ENCODE assay signal across 21 mouse cellular contexts in genomic region chr15:97927018-97927417, GRCm38 (mm10). TPM values are rescaled to one million over a fixed set of nuclear protein-coding genes. Genes with fewer than 3 reads are reported as not detected.
DNase-seq lines count a peak whose midpoint lies in the region; ATAC-seq lines count a peak whose summit lies in the region.
"Had no signal": no experiment of that assay in that cellular context is flagged by ENCODE, and none has a peak within 500 bp of the region (broad histone marks: within the 10 kb centered on the region; RNA-seq: fewer than 3 reads in every experiment).

No protein-coding gene starts in this region.

- H3K4me3 ChIP-seq in heart, embryonic 16.5 days (ENCODE audit: low read length) = no peak overlapping the region
- no peak overlapping the region for H3K4me3 ChIP-seq in kidney, embryonic 16.5 days (ENCODE audit: low read length)
- H3K4me3 ChIP-seq in liver, embryonic 11.5 days (ENCODE audit: low read depth, low read length) = no peak overlapping the region
- H3K4me3 ChIP-seq: embryonic facial prominence, embryonic 13.5 days; erythroblast, embryonic 14.5 days; forebrain, embryonic 12.5 days; hindbrain, embryonic 10.5 days; limb, embryonic 10.5 days had no signal

- 50% methylated on average over 4 of the region's 4 CpGs for WGBS in heart, embryonic 16.5 days
- WGBS in kidney, embryonic 16.5 days = 31% methylated on average over 4 of the region's 4 CpGs
- 56% methylated on average over 4 of the region's 4 CpGs for WGBS in liver, embryonic 11.5 days

- no peak overlapping the region for H3K27ac ChIP-seq in heart, embryonic 16.5 days (ENCODE audit: low read length)
- peak overlapping the region; percentile 81 for H3K27ac ChIP-seq in kidney, embryonic 16.5 days (ENCODE audit: low read length)
- H3K27ac ChIP-seq in liver, embryonic 11.5 days (ENCODE audit: low read depth, low read length) = no peak overlapping the region
- H3K27ac ChIP-seq: embryonic facial prominence, embryonic 13.5 days; forebrain, embryonic 12.5 days; hindbrain, embryonic 10.5 days; limb, embryonic 10.5 days had no signal

- no peaks in the 10 kb centered on the region for H3K36me3 ChIP-seq in heart, embryonic 16.5 days (ENCODE audit: control insufficient read depth, insufficient read depth)
- H3K36me3 ChIP-seq in kidney, embryonic 16.5 days (ENCODE audit: insufficient read depth, low read length) = no peaks in the 10 kb centered on the region
- H3K36me3 ChIP-seq in liver, embryonic 11.5 days (ENCODE audit: control insufficient read depth, insufficient read depth, low read length) = no peaks in the 10 kb centered on the region
- H3K36me3 ChIP-seq: embryonic facial prominence, embryonic 13.5 days; forebrain, embryonic 12.5 days; hindbrain, embryonic 10.5 days; limb, embryonic 10.5 days had no signal

- ATAC-seq in heart, embryonic 16.5 days (replicated peaks; ENCODE audit: extremely low read depth, insufficient read depth, low FRiP score) = no peak
- peak; percentile 85 for ATAC-seq in kidney, embryonic 16.5 days (ENCODE audit: low FRiP score, low TSS enrichment)
- no peak for ATAC-seq in liver, embryonic 11.5 days (replicated peaks; ENCODE audit: low FRiP score)
- ATAC-seq: lung, postnatal 0 days had no signal

- no peaks in the 10 kb centered on the region for H3K9me3 ChIP-seq in heart, embryonic 16.5 days (replicated peaks; ENCODE audit: control insufficient read depth, low read length)
- no peaks in the 10 kb centered on the region for H3K9me3 ChIP-seq in kidney, embryonic 16.5 days (ENCODE audit: low read length)
- no peaks in the 10 kb centered on the region for H3K9me3 ChIP-seq in liver, embryonic 11.5 days (ENCODE audit: control insufficient read depth, low read length)
- H3K9me3 ChIP-seq: embryonic facial prominence, embryonic 13.5 days; forebrain, embryonic 12.5 days; hindbrain, embryonic 10.5 days; limb, embryonic 10.5 days had no signal

- H3K9ac ChIP-seq in heart, embryonic 16.5 days (ENCODE audit: low read length) = no peak overlapping the region
- 0 out of 2 replicates have a peak overlapping the region, but pooled peaks have one; percentile 19 for H3K9ac ChIP-seq in kidney, embryonic 16.5 days (replicated peaks; ENCODE audit: low read length)
- no peak overlapping the region for H3K9ac ChIP-seq in liver, embryonic 11.5 days (ENCODE audit: low read depth, low read length)
- H3K9ac ChIP-seq: embryonic facial prominence, embryonic 13.5 days; forebrain, embryonic 12.5 days had no signal

- H3K4me2 ChIP-seq in heart, embryonic 16.5 days (ENCODE audit: low read depth, low read length) = 0 out of 2 replicates have a peak overlapping the region, but pooled peaks have one; percentile 4
- H3K4me2 ChIP-seq in kidney, embryonic 16.5 days (replicated peaks; ENCODE audit: low read depth, low read length) = no peak overlapping the region
- H3K4me2 ChIP-seq in liver, embryonic 11.5 days = no peak overlapping the region
- H3K4me2 ChIP-seq: embryonic facial prominence, embryonic 13.5 days; forebrain, embryonic 12.5 days; midbrain, embryonic 11.5 days had no signal

- H3K4me1 ChIP-seq in heart, embryonic 16.5 days (ENCODE audit: control insufficient read depth, insufficient read depth, low read length) = peaks cover 19% of the 10 kb centered on the region
- peaks cover 24% of the 10 kb centered on the region for H3K4me1 ChIP-seq in kidney, embryonic 16.5 days (ENCODE audit: insufficient read depth, low read length)
- H3K4me1 ChIP-seq in liver, embryonic 11.5 days (replicated peaks; ENCODE audit: control insufficient read depth, insufficient read depth, low read length) = no peaks in the 10 kb centered on the region
- H3K4me1 ChIP-seq: embryonic facial prominence, embryonic 13.5 days; forebrain, embryonic 12.5 days had no signal

- no peak for DNase-seq in heart, adult 18-20 months
- DNase-seq in kidney, adult 18-20 months = peak; percentile 61
- peak; percentile 59 to 77 for DNase-seq in kidney, postnatal 4 days
- no peak for DNase-seq in cerebellum, postnatal 4 days (ENCODE audit: low spot score in 2 of 2)
- DNase-seq in thymus, postnatal 14 days = no peak
- DNase-seq in liver, embryonic 11.5 days (ENCODE audit: low spot score) = no peak
- DNase-seq: adrenal gland, postnatal 36 days; cerebellum, adult 11 months; cerebellum, adult 9-11 months; gastrocnemius, postnatal 36 days; liver; right cerebral cortex, postnatal 25 days had no signal

- H3K27me3 ChIP-seq in heart, embryonic 16.5 days (ENCODE audit: control insufficient read depth, insufficient read depth, low read length) = no peaks in the 10 kb centered on the region; the same call in 1 of the 2 replicates
- H3K27me3 ChIP-seq in kidney, embryonic 16.5 days (ENCODE audit: insufficient read depth, low read length) = no peaks in the 10 kb centered on the region
- H3K27me3 ChIP-seq in liver, embryonic 11.5 days (replicated peaks; ENCODE audit: control insufficient read depth, insufficient read depth, low read length) = no peaks in the 10 kb centered on the region
- H3K27me3 ChIP-seq: embryonic facial prominence, embryonic 13.5 days; forebrain, embryonic 12.5 days had no signal

RNA-seq across cellular contexts. Expression of gene Vdr, which starts 16.6 kb away (rescaled TPM):
- 1.1 and 1.5 TPM in 2 replicates for polyA plus RNA-seq in heart, embryonic 16.5 days (2015; fragmentation: Nextera tagmentation; extraction: Ambion mirVana)
- 1 to 10 TPM; 2.4 to 3.4 TPM for total RNA-seq in heart, adult 18-20 months (2021)
- polyA plus RNA-seq in kidney, embryonic 16.5 days (2015; fragmentation: Nextera tagmentation; extraction: Ambion mirVana) = 9.6 and 10.5 TPM in 2 replicates
- 0.96 and 1.2 TPM in 2 replicates for polyA plus RNA-seq in liver, embryonic 11.5 days (2014; fragmentation: Nextera tagmentation; extraction: Ambion mirVana)
- polyA plus RNA-seq: erythroblast, embryonic 14.5 days had no signal

RNA-seq across cellular contexts. Expression of gene Tmem106c, which starts 37.0 kb away (rescaled TPM):
- 37.7 and 38.0 TPM in 2 replicates for polyA plus RNA-seq in heart, embryonic 16.5 days (2015; fragmentation: Nextera tagmentation; extraction: Ambion mirVana)
- 10 to 100 TPM; 16.0 to 16.5 TPM for total RNA-seq in heart, adult 18-20 months (2021)
- polyA plus RNA-seq in kidney, embryonic 16.5 days (2015; fragmentation: Nextera tagmentation; extraction: Ambion mirVana) = 56.0 and 61.3 TPM in 2 replicates
- polyA plus RNA-seq in liver, embryonic 11.5 days (2014; fragmentation: Nextera tagmentation; extraction: Ambion mirVana) = 25.7 and 28.0 TPM in 2 replicates

Comparison
In these comparisons a context has a peak if more than half of its experiments do, and no peak if none do; other contexts are left out.
1. DNase-seq: peak in kidney, adult 18-20 months (single experiment) and kidney, postnatal 4 days (2 of 2); none in heart, adult 18-20 months (0 of 2), cerebellum, postnatal 4 days (0 of 2), thymus, postnatal 14 days (single experiment) and liver, embryonic 11.5 days (single experiment).